Mouse (Mus musculus): ENCODE measurements around the gene Filip1l. TPM values are rescaled to one million over a fixed set of nuclear protein-coding genes. Genes with fewer than 3 reads are reported as not detected.

Gene Filip1l
- total RNA-seq, 2 experiments from 2014 or later = 3.1 to 3.2 TPM

DNA sequence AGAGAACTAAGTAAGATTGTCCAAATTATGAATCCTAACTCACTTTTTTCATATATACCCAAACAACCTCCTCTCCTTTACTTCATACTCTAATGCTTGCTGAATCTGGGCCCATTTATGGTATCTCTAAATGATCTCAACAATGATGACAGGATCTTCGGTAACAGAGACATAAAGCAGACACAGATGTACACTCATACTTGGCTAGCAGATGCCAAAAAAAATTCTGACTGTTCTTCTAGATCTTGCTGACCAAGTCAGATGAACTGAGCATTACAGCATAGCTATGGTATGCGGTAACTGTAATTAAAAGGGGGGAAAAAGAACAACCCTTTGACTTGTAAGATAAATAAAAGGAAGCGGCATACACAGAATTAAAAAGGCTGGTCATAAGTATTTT is 210.6 kb downstream of the Filip1l start:
- DNase-seq (ENCODE audit: low spot score in 2 of 2) = no peak

DNA sequence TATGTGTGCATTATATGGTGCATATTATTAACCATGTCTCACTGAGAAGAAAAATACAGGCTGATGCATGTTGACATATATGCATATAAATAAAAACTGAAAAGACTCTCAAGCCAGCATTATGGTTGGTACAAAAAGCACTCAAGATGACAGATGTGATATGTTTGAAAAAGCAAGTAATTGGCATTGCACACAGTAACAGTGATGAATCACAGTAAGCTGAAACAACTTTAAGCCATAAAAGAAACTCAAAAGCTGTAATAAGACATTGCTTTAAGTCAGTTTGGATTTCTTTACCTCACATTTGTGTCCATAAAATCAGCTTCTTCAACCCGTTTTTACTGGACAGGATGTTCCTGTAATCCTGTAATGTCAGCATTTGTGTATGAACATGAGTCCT is 211.9 kb downstream of the Filip1l start:
- no peak for DNase-seq (ENCODE audit: low spot score in 2 of 2)

DNA sequence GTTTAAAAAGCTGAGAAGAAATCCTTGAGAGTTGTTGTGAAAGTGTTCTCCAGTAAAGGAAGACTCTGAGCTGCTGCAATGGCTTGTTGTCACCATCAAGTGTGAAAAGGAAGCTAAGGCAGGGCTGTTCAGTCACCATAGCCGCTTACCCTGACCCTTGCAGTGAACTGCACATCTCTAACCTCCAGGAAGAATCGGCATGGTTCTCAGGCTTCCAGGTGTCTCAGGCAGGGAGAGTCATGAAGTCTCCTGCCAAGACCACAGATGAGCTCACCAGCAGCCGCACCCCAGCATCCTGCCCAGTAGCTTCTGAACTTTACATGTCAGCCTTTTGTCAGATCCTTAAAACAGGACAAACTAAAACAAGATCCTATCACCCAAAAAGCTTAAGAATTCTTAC is 213.3 kb downstream of the Filip1l start:
- no peak for DNase-seq (ENCODE audit: low spot score in 2 of 2)

DNA sequence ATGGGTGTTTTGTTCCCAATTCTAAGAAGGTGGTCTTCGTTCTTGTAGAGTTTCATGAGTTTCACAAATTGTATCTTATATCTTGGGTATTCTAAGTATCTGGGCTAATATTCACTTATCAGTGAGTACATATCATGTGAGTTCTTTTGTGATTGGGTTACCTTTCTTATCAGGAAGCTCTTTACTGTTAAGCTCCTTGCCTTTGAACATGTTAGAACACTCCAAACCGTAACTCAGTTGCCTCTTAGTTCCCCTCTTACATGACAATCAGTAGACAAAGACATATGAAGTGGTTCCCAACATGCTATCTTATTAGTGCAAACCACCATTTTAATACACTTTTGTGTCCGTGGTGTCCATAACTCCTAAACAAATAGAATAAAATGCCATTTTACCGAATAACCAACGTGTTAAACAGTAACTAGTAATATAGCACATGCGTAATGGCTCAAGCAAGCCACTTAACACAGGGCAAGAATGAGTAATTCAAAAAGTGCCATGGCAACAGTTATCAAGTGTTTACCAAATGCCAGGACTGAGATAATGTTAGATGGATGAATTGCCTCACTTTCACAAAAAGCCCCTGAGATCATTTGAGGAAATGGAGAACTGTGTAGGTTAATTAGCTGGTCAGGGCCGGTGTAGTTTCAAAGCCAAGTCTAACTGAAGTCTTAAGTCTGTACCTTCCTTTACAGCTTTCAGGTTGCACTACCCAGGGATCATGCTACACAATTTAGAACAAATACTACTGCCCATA is 215.9 kb downstream of the Filip1l start:
- DNase-seq (ENCODE audit: low spot score in 2 of 2) = no peak

DNA sequence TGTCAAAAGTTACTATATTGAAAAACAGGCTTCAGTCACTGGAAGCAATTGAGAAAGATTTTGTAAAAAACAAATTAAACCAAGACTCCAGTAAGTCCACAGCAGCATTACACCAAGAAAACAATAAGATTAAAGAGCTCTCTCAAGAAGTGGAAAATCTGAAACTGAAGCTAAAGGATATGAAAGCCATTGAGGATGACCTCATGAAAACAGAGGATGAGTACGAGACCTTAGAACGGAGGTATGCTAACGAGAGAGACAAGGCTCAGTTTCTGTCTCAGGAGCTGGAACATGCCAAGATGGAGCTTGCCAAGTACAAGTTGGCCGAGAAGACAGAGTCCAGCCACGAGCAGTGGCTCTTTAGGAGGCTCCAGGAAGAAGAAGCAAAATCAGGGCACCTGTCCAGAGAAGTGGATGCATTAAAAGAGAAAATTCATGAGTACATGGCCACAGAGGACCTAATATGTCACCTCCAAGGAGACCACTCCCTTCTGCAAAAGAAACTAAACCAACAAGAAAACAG is 218.0 kb downstream of the Filip1l start:
- no peak for DNase-seq (ENCODE audit: low spot score in 2 of 2)

DNA sequence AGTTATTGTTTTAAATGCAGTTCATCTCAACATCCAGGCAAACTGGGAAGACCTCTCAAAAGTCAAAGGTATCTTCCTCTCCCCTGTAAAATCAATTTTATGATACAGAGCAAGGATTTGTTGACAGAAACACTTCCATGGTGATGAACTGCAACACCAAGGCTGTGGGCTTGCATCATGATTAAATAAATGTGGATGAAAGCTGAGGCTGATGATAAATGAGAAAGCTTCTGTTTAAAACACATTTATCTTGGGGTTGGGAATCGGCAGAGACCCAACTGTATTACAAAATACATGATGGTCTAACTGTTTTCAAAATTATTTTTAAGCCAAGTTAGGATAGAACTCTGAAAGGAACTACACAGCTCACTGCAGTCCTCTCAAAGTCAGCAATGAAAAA is 220.9 kb downstream of the Filip1l start:
- DNase-seq (ENCODE audit: low spot score in 2 of 2) = no peak

DNA sequence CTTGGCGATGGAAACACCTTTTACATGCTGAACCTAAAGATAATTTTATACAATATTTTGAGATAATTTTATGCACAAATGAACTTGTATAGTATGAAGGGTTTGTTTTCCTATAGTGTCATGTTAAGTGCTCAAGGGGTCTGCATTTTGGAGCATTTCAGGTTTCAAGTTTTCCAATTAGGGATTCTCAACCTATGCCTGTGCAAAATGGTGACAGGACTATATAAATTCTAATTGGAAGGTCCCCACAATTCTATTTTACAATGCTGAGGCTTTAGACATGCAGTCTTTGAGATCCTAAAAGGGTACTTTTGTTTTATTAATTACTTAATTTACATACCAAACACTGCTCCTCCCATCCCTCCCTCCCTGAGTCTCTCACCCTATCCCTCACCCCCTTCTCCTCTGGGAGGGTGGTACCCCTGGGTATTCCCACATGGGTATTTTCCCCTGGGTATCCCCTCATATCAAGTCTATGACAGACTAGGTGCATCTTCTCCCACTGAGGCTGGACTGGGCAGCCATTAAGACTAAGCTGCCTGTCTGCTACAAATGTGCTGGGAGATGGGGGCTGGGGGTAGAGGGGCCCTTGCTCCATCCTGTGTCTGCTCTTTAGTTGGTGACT is 223.0 kb downstream of the Filip1l start:
- no peak for DNase-seq (ENCODE audit: low spot score in 2 of 2)

DNA sequence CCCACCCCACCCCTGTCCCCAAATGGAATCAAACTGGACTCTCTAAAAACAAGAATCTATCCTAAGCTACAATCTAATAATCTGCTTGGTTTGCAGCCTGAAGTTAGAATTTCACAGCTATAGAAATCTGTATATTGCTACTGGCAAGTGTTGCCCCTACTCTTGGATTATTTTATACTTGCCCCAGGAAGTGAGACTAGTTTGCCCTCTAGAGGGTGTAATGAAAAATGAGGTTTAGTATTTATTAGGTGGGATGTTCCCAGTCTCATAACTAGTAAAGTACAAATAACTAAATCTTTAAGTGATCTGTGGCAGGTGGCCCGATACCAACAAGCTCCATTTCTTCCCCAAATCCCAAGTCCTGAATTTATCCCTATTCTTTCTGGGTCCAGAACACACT is 224.6 kb downstream of the Filip1l start:
- no peak for DNase-seq (ENCODE audit: low spot score in 2 of 2)

DNA sequence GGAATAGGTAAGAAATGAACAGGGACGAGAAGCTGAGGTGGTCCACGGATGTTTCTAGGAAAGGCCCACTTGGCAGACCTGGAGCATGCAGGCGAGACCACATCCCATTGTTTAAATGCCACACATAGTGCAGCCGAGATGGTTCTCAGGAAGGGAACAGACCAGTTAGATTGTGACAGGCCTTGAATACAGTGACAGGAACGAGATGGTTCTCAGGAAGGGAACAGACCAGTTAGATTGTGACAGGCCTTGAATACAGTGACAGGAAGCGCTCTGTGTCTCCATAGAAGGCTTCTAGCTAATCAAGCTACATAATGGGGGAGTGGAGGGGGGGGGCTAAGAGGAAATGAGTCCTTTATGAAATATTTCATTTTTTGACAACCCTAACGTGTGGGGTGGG is 227.1 kb downstream of the Filip1l start:
- DNase-seq (ENCODE audit: low spot score in 2 of 2) = no peak

DNA sequence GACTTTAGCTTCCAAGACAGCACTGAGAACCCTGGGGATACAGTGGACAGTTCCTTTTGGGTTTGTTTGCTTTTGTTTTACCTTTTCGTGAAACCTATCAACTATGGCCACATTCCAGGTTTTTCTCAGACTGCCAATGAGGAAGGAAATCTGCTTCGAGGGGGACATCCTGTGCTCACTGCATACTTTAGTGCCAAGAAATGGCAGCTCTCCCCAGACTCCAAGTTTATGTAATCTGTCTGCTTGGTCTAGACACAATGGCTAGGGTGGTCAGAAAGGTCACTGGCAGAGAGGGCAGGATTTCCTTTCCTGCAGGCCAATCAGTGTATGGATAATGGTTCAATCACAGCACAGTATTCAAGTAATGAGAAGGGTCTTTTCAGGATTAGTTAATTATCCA is 229.1 kb downstream of the Filip1l start:
- DNase-seq (ENCODE audit: low spot score in 2 of 2) = no peak

DNA sequence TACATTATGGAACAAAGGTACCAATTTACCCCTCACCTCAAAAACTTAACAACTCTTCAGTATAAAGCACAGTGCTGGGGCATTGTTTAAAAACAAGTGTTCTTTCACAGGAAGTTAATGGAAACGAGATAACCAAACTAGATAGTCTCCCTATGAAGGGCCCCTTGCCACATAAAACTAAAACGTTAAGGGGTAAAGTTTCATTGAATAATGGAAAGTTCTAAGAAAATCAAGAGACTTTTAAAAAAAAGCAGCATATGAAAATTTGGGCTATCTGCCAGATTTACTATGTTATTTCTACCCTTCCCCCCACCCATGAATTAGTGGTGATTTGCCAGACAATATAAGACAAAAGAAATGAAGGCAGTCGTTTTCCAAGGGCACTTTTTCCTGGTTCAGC is 232.3 kb downstream of the Filip1l start:
- DNase-seq (ENCODE audit: low spot score in 2 of 2) = no peak

DNA sequence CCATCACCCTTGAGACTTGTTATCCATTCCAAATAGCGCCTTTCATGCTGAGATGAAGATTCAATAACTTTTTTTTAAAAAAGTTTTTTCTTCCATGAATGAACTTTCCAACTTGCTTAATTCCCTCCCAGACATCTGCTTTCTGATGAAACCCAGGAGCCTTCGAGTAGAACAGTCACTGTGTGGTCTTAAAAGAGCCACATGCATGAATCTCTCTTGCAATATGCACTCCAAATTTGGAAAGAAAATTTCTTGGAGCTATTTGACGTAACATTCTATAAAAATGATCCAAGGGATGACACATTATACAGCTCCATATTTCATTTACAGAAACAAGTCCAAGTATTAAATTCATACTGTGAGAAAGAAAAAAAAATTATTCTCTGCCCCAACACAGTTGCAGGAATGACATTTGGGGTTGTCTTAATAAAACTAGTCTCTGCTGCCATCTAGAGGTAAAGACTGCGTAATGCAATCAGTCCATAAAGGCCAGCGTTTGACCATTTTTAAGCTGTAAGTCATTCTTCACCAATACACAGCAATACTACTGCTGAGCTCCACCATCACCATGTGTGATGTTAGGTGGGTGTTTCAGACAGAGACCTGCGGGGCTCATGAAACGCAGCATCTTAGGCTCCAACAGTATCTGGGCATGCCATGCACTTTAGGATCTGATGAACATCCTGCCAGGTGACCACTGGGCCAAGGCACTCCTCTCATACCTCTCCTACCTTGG is 240.7 kb downstream of the Filip1l start:
- peak in 1 of 2 experiments; percentile 29 for DNase-seq (ENCODE audit: low spot score in 2 of 2)

DNA sequence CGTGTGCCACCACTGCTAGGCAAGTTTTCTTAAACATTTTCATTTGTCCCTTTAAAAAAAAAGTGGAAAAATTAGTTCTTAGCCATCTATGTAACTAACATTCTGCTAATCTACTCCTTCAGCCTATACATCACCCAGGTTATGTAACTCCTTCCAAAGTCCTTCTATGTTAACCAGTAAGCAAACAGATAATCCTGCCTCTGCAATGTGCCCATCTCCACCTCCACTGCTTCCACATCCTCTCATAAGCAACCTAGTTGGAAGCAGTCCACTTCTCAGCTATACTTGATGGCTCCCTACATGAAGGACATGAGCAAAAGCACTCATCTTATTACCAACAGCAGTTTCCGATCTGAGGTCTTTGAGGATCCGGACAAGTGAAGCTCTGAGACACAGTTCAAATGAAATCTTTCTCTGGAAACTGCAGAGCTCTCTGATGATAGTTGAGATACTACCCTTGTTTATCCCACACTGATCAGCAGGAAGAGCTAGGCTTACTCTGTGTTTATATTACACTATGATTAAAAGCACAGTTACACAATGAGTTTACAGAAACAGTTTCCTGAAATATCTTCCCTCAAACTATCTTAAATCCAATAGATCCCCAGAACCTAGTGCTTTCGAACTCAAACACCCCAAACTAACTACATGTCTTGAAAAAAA is 244.5 kb downstream of the Filip1l start:
- DNase-seq (ENCODE audit: low spot score in 2 of 2) = no peak

DNA sequence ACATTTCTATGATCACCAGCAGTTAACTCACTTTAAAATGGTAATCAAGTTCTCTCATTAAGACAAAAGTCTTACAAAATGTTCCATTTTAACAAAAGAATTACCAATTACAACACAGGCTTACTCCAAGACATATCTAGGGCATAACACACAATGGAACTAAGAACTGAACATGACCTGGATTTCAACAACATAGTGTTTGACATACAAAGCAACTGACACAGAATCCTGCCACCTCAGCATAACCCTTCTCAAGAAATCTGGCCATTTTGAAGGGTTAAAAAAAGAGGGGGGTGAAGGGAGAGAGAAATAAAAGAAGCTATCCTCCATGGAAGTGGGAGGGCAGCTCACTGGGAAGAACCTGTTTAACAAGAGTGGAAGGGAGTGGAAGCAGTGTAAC is 248.1 kb downstream of the Filip1l start:
- DNase-seq (ENCODE audit: low spot score in 2 of 2) = no peak

DNA sequence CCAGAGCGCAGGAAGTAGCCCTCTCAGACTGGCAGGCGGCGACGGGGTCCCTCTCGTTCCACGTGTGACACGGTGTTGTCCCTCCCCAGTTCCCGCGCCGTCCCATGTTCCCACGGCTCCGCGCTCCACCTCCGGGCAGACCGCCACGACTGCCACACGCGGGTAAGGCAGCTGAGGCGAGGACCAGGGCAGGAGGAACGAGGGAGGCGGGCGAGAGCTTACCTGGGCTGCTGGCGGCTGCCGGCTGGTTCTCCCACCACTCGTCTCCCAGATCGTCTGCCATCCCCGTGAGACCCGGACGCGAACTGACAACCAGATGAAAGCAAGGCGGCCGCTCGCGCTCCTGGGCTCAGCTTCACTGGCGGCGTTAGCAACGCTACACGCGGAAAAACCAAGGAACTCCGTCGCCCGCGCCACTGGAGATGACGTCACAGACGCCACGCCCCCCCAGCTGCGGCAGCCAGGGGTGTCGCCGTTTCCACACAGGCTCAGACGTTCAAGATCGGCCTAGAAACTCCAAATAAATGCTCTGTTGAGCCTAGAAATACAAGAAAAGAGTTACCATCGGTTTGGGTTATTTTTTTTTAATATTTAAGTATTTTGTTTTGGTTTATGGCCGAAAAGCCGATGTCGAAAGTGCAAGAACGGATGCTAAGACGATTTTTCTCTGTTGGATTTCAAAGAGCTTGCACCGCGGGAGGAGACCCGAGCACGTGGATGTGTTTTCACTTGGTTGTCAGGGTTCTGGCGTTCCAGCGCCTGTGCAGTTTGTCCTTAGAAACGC is 253.7 kb downstream of the Filip1l start, which contains the start of gene Cmss1:
TSS of gene Cmss1 (minus strand) at position 421 of the 784 bp plus-strand sequence.
- peak; percentile 78 for DNase-seq (ENCODE audit: low spot score in 2 of 2)

DNA sequence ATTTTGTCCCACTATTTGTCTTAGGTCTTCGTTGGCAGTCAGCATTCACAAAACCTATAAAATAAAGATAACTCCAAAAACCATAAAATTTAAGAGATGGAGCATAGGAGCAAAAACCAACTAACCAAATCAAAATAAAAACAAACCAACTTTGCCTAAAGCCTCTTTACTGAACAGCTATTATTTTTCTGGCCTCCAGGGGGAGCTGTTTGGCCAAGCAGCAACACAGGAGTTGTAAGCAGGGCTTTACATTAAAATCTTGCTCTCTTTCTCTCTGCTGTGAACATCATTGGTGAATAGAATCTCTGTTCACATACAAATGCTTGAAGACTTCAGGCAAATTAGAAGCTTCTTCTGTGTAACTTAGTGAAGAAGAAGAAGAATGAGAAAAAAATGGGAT is 258.9 kb downstream of the Filip1l start:
- DNase-seq (ENCODE audit: low spot score in 2 of 2) = peak in 1 of 2 experiments; percentile 66

All from left cerebral cortex, adult 18-20 months (tissue).